Mouse (Mus musculus) C2C12 (cell line): ENCODE data around the gene Rundc3a. TPM values are rescaled to one million over a fixed set of nuclear protein-coding genes. Genes with fewer than 3 reads are reported as not detected.

Experiments used
- H3K27me3 ChIP-seq: one replicate; pipeline ENCODE4 v1.6.1; 2011; ENCODE audit not compliant: control insufficient read depth, insufficient read depth, insufficient read length
- H3K36me3 ChIP-seq: one replicate; pipeline ENCODE4 v1.6.1; 2011; ENCODE audit not compliant: control insufficient read depth, insufficient read depth
- H3K4me3 ChIP-seq: one replicate; pipeline ENCODE4 v1.5.1; 2011; ENCODE audit warnings: mild to moderate bottlenecking, control low read depth; ENCODE audit not compliant: poor library complexity, insufficient read depth, severe bottlenecking
- H3K79me2 ChIP-seq: one replicate; pipeline ENCODE4 v1.6.1; 2011; ENCODE audit not compliant: control insufficient read depth, insufficient read depth
- H3K79me3 ChIP-seq: one replicate; pipeline ENCODE4 v1.6.1; 2011; ENCODE audit warnings: low read depth, control low read depth
- H3ac ChIP-seq: one replicate; pipeline ENCODE3; 2011; ENCODE audit warnings: low read depth; ENCODE audit not compliant: control insufficient read depth, insufficient read length
- CEBPB ChIP-seq: IDR thresholded peaks from one replicate; pipeline ENCODE4 v1.6.1; 2011; ENCODE audit warnings: low read depth, mild to moderate bottlenecking, control low read depth, moderate library complexity
- CTCF ChIP-seq: IDR thresholded peaks from one replicate; pipeline ENCODE4 v1.5.1; 2011; ENCODE audit not compliant: control insufficient read depth, insufficient read depth, insufficient read length
- FOSL1 ChIP-seq: IDR thresholded peaks from one replicate; pipeline ENCODE4 v1.8.0; 2011; ENCODE audit warnings: mild to moderate bottlenecking, low read length; ENCODE audit not compliant: poor library complexity, insufficient read depth, severe bottlenecking
- MAX ChIP-seq: IDR thresholded peaks from one replicate; pipeline ENCODE4 v1.6.1; 2011; ENCODE audit warnings: mild to moderate bottlenecking, control low read depth
- MYOD1 ChIP-seq: IDR thresholded peaks from one replicate; pipeline ENCODE4 v1.6.1; 2011; ENCODE audit warnings: low read depth; ENCODE audit not compliant: control insufficient read depth, insufficient read length
- MYOG ChIP-seq: IDR thresholded peaks from one replicate; pipeline ENCODE4 v1.6.1; 2011; ENCODE audit not compliant: control insufficient read depth, insufficient read length; ENCODE audit errors: extremely low read depth
- USF1 ChIP-seq: IDR thresholded peaks from one replicate; pipeline ENCODE4 v1.6.1; 2011; ENCODE audit warnings: low read depth, mild to moderate bottlenecking, control low read depth, moderate library complexity
- polyA plus RNA-seq: library from polyadenylated mRNA; unstranded; fragments of >200 nt; fragmentation: generic; extraction: Trizol; gene quantifications from one replicate; pipeline ENCODE4 v1.2.1, GENCODE M21; 2012; ENCODE audit warnings: missing spikeins

Gene Rundc3a
- polyA plus RNA-seq, 1 experiment: 2.2 TPM

- H3ac ChIP-seq: no peak overlapping the region
- no peak overlapping the region for H3K4me3 ChIP-seq
- no peaks in the 10 kb centered on the region for H3K36me3 ChIP-seq
- no peaks in the 10 kb centered on the region for H3K79me3 ChIP-seq
- TF ChIP-seq FOSL1: no peak
- TF ChIP-seq MYOG: no peak
- no peak for TF ChIP-seq CTCF
- TF ChIP-seq USF1: no peak
- no peak for TF ChIP-seq MYOD1
- no peak for TF ChIP-seq CEBPB
- TF ChIP-seq MAX: no peak
- no peaks in the 10 kb centered on the region for H3K79me2 ChIP-seq
- H3K27me3 ChIP-seq: peaks cover 4% of the 10 kb centered on the region
Observed at GRCm38 (mm10) chr11:102392441-102393237, 564 bp upstream of the Rundc3a start.

GRCm38 (mm10) chr11:102393719-102394420, 667 bp downstream of the Rundc3a start:
- peaks cover 4% of the 10 kb centered on the region for H3K27me3 ChIP-seq
- H3K79me2 ChIP-seq: no peaks in the 10 kb centered on the region
- no peaks in the 10 kb centered on the region for H3K36me3 ChIP-seq
- TF ChIP-seq CEBPB: no peak
- no peak for TF ChIP-seq MYOD1
- TF ChIP-seq USF1: no peak
- TF ChIP-seq FOSL1: no peak
- no peak for TF ChIP-seq MYOG
- no peak for TF ChIP-seq CTCF
- no peak for TF ChIP-seq MAX
- no peaks in the 10 kb centered on the region for H3K79me3 ChIP-seq
- no peak overlapping the region for H3K4me3 ChIP-seq
- no peak overlapping the region for H3ac ChIP-seq

GRCm38 (mm10) chr11:102394421-102395124, 1.4 kb downstream of the Rundc3a start:
- Histone ChIP-seq H3K4me3 (no peak overlapping the region), H3K36me3 (no peaks in the 10 kb centered on the region), H3K27me3 (peaks cover 4% of the 10 kb centered on the region), H3K79me3 (no peaks in the 10 kb centered on the region), H3K79me2 (no peaks in the 10 kb centered on the region), H3ac (no peak overlapping the region)
- TF ChIP-seq CTCF: no peak
- TF ChIP-seq MYOG: no peak
- TF ChIP-seq MYOD1: peak; percentile 100
- TF ChIP-seq USF1: no peak
- no peak for TF ChIP-seq FOSL1

GRCm38 (mm10) chr11:102395250-102395649, 2.0 kb downstream of the Rundc3a start:
- TF ChIP-seq USF1: peak; percentile 54
- no peak for TF ChIP-seq MAX
- Histone ChIP-seq H3ac (no peak overlapping the region), H3K79me3 (no peaks in the 10 kb centered on the region), H3K36me3 (no peaks in the 10 kb centered on the region), H3K27me3 (peaks cover 3% of the 10 kb centered on the region), H3K4me3 (no peak overlapping the region), H3K79me2 (no peaks in the 10 kb centered on the region)

GRCm38 (mm10) chr11:102396263-102396662, 3.1 kb downstream of the Rundc3a start:
- H3K27me3 ChIP-seq: no peaks in the 10 kb centered on the region
- no peaks in the 10 kb centered on the region for H3K36me3 ChIP-seq

More at GRCm38 (mm10) chr11:102396263-102396662, 3.1 kb downstream of the Rundc3a start:
- Histone ChIP-seq H3K4me3 (no peak overlapping the region), H3K79me2 (no peaks in the 10 kb centered on the region), H3K79me3 (no peaks in the 10 kb centered on the region), H3ac (no peak overlapping the region)
- no peak for TF ChIP-seq CEBPB
